Mouse (Mus musculus) hindbrain, embryonic 16.5 days (tissue): Measurements from ENCODE around the gene Vdr. TPM values are rescaled to one million over a fixed set of nuclear protein-coding genes. Genes with fewer than 3 reads are reported as not detected.

ENCODE experiments used
- ATAC-seq: fragments of 200-750 bp; cut with Nextera tagmentation; 2 replicates; pipeline ENCODE4 v1.8.0; 2017; ENCODE audit warnings: moderate TSS enrichment, moderate library complexity
- H3K27ac ChIP-seq: fragments of 300-500 bp; sonication (generic); 2 replicates; pipeline ENCODE4 v1.5.1; 2014; ENCODE audit warnings: low read depth, mild to moderate bottlenecking, control low read depth, low read length, moderate library complexity
- H3K27me3 ChIP-seq: fragments of 300-500 bp; sonication (generic); replicated peaks from 2 replicates; pipeline ENCODE4 v1.6.1; 2014; ENCODE audit warnings: low read length; ENCODE audit not compliant: control insufficient read depth, insufficient read depth
- H3K36me3 ChIP-seq: fragments of 300-500 bp; sonication (generic); 2 replicates; pipeline ENCODE4 v1.6.1; 2014; ENCODE audit warnings: mild to moderate bottlenecking, low read length, moderate library complexity, mixed read lengths; ENCODE audit not compliant: control insufficient read depth, insufficient read depth
- H3K4me1 ChIP-seq: fragments of 300-500 bp; sonication (generic); 2 replicates; pipeline ENCODE4 v1.6.1; 2014; ENCODE audit warnings: low read depth, low read length; ENCODE audit not compliant: control insufficient read depth, insufficient read depth
- H3K4me2 ChIP-seq: fragments of 300-500 bp; sonication (generic); 2 replicates; pipeline ENCODE4 v1.6.1; 2014; ENCODE audit warnings: mild to moderate bottlenecking, low read length, control low read depth, moderate library complexity
- H3K4me3 ChIP-seq: fragments of 300-500 bp; sonication (generic); 2 replicates; pipeline ENCODE4 v1.5.1; 2014; ENCODE audit warnings: mild to moderate bottlenecking, low read length, control low read depth, moderate library complexity
- H3K9ac ChIP-seq: fragments of 300-500 bp; sonication (generic); 2 replicates; pipeline ENCODE4 v1.6.1; 2014; ENCODE audit warnings: low read depth, mild to moderate bottlenecking, control low read depth, low read length, moderate library complexity
- H3K9me3 ChIP-seq: fragments of 300-500 bp; sonication (generic); 2 replicates; pipeline ENCODE4 v1.6.1; 2014; ENCODE audit warnings: mild to moderate bottlenecking, low read length, moderate library complexity; ENCODE audit not compliant: control insufficient read depth
- WGBS: fragments of 180-500 bp; shearing (Covaris S2); extraction: QIAGEN DNeasy Blood & Tissue Kit; methylation state at CpG from one replicate; pipeline ENCODE4 v1.1.7; 2014; 5-methylcytosine and 5-hydroxymethylcytosine counted together
- polyA plus RNA-seq: library from polyadenylated mRNA; unstranded; fragments of >200 nt; fragmentation: Nextera tagmentation; extraction: Ambion mirVana; gene quantifications from 2 replicates; pipeline ENCODE4 v1.2.1, GENCODE M21; 2015

Vdr gene
- 0.17 and 0.26 TPM in 2 replicates for polyA plus RNA-seq

DNA sequence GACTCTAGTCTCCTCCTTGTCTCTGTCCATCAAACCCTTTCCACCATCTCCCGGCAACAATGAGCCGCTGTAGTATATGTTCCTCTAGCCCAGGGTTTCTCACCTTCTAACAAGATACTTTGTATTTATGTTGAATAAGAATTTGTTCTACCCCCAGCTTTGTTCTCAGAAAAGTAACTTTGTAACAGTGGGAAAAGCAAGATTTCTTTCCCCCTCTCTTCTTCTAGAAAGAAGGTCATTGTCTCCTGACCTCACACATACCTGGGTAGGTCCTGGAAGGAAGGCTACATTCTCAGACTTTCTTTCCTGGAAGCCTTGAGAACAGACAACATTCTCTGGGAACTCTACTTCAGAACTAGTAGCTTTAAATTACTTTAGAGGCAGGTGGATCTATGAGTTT lies at the start of gene Vdr:
Gene Vdr, minus strand, starts transcription at position 101 of the 400 bp plus-strand sequence.
- ATAC-seq = no peak
- Histone ChIP-seq H3K4me1 (peaks cover 9% of the 10 kb centered on the region), H3K4me2 (no peak within 1 kb of the TSS), H3K9ac (no peak within 1 kb of the TSS), H3K36me3 (no peaks in the 10 kb centered on the region), H3K27ac (no peak within 1 kb of the TSS), H3K4me3 (no peak within 1 kb of the TSS), H3K27me3 (peaks cover 20% of the 10 kb centered on the region), H3K9me3 (no peaks in the 10 kb centered on the region)
- WGBS = 100% methylated on average over 2 of the region's 2 CpGs

DNA sequence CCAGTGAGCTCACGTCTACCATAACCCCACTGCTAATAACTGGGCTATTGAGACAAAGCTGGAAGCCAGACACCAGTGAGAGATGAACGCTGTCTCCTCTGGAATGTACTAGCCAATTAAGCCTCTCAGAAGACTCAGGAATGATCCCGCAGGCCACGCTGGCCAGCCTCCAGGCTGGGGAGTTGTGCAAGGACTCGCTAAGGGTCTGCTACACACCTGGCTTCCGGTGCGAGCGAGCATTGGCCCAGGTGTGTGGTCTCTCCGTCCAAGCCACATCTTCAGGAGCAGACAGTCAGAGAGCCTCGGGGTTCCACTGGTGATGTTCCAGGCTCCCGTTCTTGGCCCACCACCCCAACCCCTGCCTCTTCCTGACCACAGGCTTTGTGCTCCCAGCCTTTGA lies 46.0 kb upstream of the Vdr start:
- no peak overlapping the region for H3K9ac ChIP-seq
- peaks cover 3% of the 10 kb centered on the region; the same call in 1 of the 2 replicates for H3K4me1 ChIP-seq
- H3K27me3 ChIP-seq = no peaks in the 10 kb centered on the region; the same call in 1 of the 2 replicates
- no peak overlapping the region for H3K4me2 ChIP-seq
- no peak for ATAC-seq
- H3K27ac ChIP-seq = no peak overlapping the region
- no peaks in the 10 kb centered on the region for H3K9me3 ChIP-seq
- WGBS = 74% methylated on average over 10 of the region's 11 CpGs
- H3K36me3 ChIP-seq = no peaks in the 10 kb centered on the region
- no peak overlapping the region for H3K4me3 ChIP-seq

DNA sequence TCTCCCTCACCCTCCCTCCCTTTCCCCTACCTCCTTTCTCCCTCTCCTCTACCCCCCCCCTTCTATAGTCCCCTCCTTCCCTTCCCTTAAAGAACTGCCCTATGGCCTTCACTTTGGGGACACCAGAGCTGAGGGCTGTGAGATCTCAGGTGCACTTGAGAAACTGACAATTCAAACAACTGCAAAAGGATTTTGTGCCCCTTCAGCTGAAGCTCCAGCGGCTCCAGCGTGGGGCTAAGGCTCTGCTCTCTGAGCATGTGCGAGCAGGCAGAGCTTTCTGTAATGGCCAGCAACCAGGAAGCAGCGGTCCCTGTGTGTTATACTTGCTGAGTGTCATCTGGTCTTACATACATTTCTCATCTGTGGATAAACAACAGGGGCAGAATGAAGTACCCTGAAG lies 45.3 kb upstream of the Vdr start:
- WGBS = 26% methylated on average over 4 of the region's 4 CpGs
- H3K9ac ChIP-seq = no peak overlapping the region
- ATAC-seq = no peak
- H3K4me3 ChIP-seq = no peak overlapping the region
- H3K4me2 ChIP-seq = no peak overlapping the region; the same call in 1 of the 2 replicates
- H3K9me3 ChIP-seq = no peaks in the 10 kb centered on the region
- H3K27ac ChIP-seq = no peak overlapping the region
- no peaks in the 10 kb centered on the region; the same call in 1 of the 2 replicates for H3K27me3 ChIP-seq
- peaks cover 3% of the 10 kb centered on the region; the same call in 1 of the 2 replicates for H3K4me1 ChIP-seq
- H3K36me3 ChIP-seq = no peaks in the 10 kb centered on the region

DNA sequence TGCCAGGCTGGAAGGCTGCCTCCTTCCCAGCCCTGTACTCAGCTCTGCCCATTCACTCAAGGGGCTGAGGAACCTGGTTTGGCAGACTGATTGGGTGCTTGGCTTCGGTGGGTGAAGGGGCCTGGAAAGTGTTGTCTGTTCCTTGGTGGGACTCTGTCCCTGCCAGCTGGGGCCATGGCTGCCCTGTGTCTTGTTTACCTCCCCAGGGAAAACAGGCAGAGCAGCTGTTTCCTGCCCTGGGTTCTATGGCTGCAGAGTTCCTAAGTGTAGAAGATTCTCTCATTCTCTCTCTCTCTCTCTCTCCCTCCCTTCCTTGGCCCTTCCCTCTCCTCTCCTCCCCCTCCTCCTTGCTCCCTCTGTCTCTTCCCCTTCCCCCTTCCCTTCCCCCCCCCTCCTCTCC lies 44.9 kb upstream of the Vdr start:
- Histone ChIP-seq H3K4me1 (peaks cover 3% of the 10 kb centered on the region; the same call in 1 of the 2 replicates), H3K36me3 (no peaks in the 10 kb centered on the region), H3K9me3 (no peaks in the 10 kb centered on the region), H3K4me3 (no peak overlapping the region), H3K27me3 (no peaks in the 10 kb centered on the region; the same call in 1 of the 2 replicates), H3K4me2 (no peak overlapping the region), H3K27ac (no peak overlapping the region), H3K9ac (no peak overlapping the region)
- WGBS = 86% methylated on average over 1 of the region's 1 CpGs
- ATAC-seq = no peak

DNA sequence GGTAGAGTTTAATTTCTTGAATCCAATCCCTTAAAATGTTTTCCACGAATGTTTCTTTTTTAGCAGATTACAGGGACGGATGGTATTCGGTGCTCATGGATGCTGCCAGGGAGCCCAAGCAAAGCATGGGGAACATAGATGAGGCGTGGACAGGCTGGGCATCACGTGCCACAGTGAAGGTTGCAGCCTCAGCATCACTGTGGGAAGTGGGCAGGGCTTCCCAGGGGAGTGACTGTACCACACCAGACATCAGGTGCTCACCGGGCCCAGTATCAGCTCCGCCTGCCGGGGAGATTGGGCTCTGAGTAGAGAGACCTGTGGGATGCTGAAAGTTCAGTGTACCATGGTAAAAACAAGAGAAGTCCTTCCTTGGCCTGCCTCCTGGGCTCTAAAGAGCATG lies 44.2 kb upstream of the Vdr start:
- H3K27me3 ChIP-seq = no peaks in the 10 kb centered on the region; the same call in 1 of the 2 replicates
- no peak overlapping the region for H3K9ac ChIP-seq
- no peaks in the 10 kb centered on the region for H3K36me3 ChIP-seq
- H3K4me3 ChIP-seq = no peak overlapping the region
- H3K9me3 ChIP-seq = no peaks in the 10 kb centered on the region
- no peak for ATAC-seq
- no peak overlapping the region for H3K4me2 ChIP-seq
- WGBS = 85% methylated on average over 8 of the region's 8 CpGs
- H3K4me1 ChIP-seq = peaks cover 3% of the 10 kb centered on the region; the same call in 1 of the 2 replicates
- no peak overlapping the region for H3K27ac ChIP-seq

DNA sequence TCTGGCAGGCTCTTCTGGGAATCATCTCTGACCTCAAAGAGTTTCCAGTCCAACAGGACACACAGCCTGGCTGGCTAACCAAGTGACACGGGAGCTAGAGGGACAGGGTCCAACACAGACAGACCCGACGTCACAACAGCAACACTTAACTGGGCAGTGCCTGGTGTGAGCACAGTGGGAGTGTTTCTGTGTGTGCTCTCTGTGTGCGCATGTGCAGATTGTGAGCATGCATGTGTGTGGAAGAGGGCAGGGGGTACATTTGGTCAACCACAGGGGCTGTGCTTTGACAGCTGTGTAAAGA lies 42.4 kb upstream of the Vdr start:
- no peak overlapping the region for H3K4me2 ChIP-seq
- peak; percentile 17; the same call in 1 of the 2 replicates for ATAC-seq
- H3K36me3 ChIP-seq = no peaks in the 10 kb centered on the region
- H3K9ac ChIP-seq = no peak overlapping the region
- H3K9me3 ChIP-seq = no peaks in the 10 kb centered on the region
- H3K4me3 ChIP-seq = no peak overlapping the region
- no peak overlapping the region for H3K27ac ChIP-seq
- H3K27me3 ChIP-seq = no peaks in the 10 kb centered on the region; the same call in 1 of the 2 replicates
- H3K4me1 ChIP-seq = peaks cover 3% of the 10 kb centered on the region; the same call in 1 of the 2 replicates
- WGBS = 63% methylated on average over 4 of the region's 4 CpGs

DNA sequence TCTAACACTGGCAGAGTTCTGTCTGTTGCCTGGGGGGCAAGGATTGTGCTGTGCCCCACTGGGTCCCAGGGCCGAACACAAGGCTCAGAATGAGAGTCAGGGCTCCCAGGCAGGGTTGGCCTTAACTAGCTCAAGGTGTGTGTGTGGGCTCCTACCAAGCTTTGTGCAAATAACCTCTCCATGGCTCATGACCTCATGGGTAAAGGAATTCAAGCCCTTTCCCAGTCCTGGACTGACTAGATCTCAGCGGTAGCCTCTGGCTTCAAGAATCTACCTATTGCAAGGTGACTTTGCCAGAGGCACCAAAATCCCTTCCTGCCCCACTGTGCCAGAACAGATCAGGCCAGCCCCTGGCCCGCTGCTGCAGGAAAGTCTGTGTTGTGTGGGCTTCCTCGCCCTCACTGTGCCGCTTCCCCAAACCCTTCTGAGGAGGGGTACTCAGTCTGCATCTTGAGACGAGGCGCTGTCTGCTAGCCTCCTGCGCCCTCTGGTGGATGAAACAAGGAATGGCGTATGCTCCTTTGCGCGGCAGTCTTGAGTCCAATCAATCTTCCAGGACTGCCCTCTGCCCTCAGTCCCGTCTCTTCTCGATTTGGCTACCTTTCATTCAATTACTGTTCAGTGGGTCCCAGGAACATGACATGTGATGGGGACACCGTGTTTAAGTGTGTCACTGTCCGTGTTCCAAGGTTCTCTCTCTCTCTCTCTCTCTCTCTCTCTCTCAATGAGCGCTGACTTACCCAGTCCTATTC lies 41.9 kb upstream of the Vdr start:
- peaks cover 3% of the 10 kb centered on the region; the same call in 1 of the 2 replicates for H3K4me1 ChIP-seq
- no peak overlapping the region for H3K4me3 ChIP-seq
- ATAC-seq = peak; percentile 76
- WGBS = 15% methylated on average over 16 of the region's 16 CpGs
- peak overlapping the region; percentile 29; the same call in 1 of the 2 replicates for H3K9ac ChIP-seq
- no peaks in the 10 kb centered on the region for H3K36me3 ChIP-seq
- peak overlapping the region; percentile 32 for H3K4me2 ChIP-seq
- H3K9me3 ChIP-seq = no peaks in the 10 kb centered on the region
- H3K27ac ChIP-seq = no peak overlapping the region
- no peaks in the 10 kb centered on the region; the same call in 1 of the 2 replicates for H3K27me3 ChIP-seq

DNA sequence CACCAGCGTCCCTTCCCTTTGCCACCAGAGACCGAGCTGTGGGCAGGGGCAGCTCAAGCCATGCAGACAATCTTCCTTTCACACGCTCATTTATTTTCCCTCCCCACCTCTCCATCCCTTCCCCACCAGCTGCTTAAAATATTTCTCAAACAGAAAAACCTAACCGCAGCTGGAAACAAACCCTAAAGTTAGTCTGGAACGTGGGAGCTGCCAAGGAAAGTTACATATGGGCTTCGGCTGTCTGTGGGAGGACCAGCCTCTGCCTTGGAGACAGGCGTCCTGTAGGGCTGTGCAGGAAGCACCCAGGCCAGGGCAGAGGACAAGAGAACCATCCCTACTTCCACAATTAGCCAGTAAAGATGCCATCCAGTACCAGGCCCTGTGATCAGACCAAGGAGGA lies 39.8 kb upstream of the Vdr start:
- 76% methylated on average over 7 of the region's 7 CpGs for WGBS
- H3K36me3 ChIP-seq = no peaks in the 10 kb centered on the region
- H3K4me2 ChIP-seq = no peak overlapping the region
- no peak overlapping the region for H3K4me3 ChIP-seq
- peaks cover 3% of the 10 kb centered on the region; the same call in 1 of the 2 replicates for H3K4me1 ChIP-seq
- H3K27me3 ChIP-seq = no peaks in the 10 kb centered on the region
- ATAC-seq = no peak
- no peak overlapping the region for H3K9ac ChIP-seq
- no peak overlapping the region for H3K27ac ChIP-seq
- no peaks in the 10 kb centered on the region for H3K9me3 ChIP-seq

DNA sequence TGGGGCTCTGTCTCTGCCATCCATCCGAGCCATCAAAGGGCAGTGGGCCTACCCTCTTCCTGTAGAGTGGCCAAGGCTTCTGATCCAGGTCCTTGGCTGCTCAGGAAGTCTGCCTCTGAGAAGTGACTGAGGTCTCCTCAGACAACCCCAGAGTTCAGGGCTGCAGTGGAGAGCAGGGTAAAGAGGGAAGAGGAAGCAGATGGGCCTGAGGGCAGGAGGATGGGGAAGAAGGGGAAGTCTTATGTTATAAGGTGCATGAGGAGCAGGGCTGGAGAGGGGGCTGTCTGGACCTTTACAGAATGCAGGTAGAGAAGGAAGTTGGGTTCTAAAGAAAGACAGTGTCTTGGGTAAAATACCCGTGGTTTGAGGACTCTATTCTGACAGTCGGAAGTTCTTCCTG lies 39.3 kb upstream of the Vdr start:
- no peaks in the 10 kb centered on the region for H3K9me3 ChIP-seq
- H3K27ac ChIP-seq = no peak overlapping the region
- 70% methylated on average over 3 of the region's 3 CpGs for WGBS
- no peaks in the 10 kb centered on the region for H3K27me3 ChIP-seq
- H3K36me3 ChIP-seq = no peaks in the 10 kb centered on the region
- H3K4me2 ChIP-seq = no peak overlapping the region
- no peak overlapping the region for H3K4me3 ChIP-seq
- no peak overlapping the region for H3K9ac ChIP-seq
- H3K4me1 ChIP-seq = peaks cover 3% of the 10 kb centered on the region; the same call in 1 of the 2 replicates
- ATAC-seq = no peak
